Mouse (Mus musculus): ENCODE measurements around the gene Morc3.
"Not testable (repeated sequence)": the region's sequence is repeated elsewhere in the genome, so short reads cannot be mapped to it uniquely, and the experiment has no call there.

Gene Morc3

DNA sequence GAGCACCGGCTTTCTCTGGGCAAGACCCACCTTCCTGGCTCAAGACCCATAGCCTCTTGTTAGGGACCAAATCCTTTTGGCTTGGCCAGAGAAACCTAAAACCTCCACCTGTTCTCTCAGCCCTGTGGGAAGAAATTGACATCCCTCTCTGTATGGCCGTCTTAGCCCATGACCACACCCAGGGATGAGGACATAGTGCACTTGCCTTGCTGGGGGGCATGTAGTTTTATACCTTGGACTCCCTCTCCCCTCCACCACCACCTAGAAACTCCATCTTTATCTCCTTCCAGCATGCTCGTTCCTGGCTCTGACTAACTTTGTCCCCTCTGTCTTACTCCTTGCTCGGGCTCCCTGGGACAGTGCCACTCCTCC, 12.6 kb upstream of the Morc3 start:
- DNase-seq = no peak

DNA sequence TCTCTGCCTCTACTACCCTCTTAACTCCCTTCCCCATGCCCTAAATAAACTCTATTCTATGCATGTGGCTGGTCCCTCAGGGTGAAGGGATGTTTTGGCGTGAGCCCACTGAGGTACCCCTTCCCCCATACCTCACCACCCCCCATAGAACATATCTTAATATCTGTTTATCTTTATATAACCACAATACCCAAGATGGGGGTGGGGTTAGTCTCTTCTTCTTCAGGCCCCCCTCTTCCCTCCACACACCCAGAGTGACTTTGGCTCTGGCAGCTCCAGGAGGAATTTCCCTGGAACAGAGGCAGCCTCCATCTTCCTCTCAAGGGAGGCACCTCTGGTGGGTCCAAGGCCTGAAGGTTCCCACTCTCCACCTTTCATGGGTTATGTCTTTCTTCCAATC, 11.9 kb upstream of the Morc3 start:
- no peak for DNase-seq

DNA sequence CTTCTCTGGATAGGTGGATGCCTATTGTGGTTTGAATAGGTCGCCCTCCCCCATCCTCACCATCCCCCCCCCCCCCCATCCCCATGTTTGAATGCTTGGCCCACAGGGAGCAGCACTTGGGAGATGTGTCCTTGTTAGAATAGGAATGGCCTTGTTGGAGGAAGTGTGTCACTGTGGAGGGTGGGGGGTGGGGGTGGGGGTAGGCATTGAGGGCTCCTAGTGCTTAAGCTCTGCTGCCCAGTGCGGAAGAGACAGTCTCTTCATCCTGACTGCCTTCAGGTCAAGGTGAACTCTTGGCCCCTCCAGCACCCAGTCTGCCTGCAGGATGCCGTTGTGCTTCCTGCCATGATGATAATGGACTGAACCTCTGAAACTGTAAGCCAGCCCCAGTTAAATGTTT, 10.2 kb upstream of the Morc3 start:
- DNase-seq = no peak

DNA sequence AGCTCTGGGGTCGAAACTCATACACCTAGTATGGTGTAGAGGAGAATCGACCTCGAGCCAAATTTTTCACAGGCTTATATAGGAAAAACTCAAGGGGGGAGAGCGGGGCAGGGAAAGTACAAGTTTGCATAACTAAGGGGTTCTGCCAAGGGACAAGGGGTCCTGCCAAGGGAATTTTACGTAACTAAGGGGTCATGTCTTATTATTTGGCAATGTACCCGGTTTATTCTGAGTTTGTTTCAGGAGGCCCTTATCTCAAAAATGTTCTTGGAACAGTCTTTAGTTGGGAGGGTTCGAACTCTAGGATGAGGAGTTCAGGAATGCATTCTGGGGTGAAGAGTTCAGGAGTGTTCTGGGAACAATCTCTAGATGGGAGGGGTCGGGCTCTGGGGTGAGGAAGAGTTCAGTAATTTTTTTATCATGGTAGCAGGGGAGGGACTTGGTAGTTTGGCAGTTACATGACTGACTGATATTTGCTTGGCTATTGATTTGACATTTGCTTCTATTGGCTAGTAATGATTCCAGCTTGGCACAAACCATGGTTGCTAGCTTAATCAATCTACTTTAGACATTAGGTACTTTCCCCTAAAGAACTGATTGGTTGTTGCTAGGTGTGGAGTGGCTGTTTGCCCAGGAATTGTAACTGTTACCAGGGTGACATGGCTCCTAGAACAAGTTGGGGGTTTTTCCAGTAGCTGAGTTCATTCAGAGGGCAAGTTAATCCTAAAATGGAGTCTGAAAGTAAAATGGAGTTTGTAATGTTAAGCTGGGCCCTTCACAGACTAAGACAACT, 9.3 kb upstream of the Morc3 start:
- not testable (repeated sequence) for DNase-seq

DNA sequence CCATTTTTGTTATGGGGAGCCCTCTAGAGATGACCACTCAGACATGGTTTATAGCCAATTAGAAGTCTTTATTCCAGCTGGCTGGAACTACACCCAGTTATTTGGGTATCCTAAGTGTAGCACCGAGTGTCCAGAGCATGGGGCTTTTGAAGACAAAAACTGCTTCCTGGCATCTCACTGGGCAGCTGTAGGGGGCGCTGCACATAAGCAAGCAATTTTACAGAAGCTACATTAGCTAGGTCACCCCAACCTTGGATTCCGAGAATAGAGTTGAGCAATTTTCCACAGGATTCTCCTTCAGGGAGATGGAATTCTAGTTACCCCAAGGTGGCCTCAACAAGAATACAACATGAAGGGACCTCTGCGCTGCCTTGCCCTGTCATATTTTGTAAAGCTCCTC, 7.1 kb upstream of the Morc3 start:
- no peak for DNase-seq

DNA sequence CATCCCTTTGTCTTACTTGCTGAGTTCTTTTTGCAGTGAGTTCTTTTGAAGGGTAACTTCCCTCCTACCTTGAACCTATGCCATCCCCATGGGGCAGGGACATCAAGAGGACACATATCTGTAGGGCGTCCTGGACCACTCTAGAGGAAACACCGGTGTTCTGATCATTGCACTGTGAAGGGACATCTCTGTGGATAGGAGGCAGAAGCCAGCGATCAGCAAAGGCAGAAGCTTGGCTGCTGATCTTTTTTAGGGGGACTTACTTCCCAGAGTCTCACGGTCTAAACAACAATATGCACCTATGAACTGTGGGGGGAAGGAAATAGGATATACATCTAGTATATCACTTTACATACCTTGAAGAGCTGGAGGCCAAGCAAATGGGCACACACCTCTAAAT, 6.5 kb upstream of the Morc3 start:
- no peak for DNase-seq

DNA sequence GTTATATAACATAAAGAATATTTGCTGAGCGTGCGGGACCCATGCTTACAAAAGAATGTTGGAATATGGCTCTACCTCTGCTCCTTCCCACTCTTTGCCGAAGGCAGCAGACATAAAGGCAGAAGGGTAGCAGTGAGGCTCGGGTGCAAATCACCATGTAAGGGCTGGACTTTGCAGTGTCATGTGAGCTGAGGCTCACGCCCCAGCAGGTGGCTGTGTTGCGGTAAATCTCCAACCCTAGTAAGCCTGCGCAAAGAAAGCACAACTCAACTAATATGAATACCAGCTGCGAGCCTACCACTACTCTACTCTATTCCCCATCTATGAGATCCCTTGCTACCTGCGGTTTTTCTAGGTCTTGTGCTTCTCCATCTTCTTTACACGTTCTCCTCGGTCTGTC, 5.9 kb upstream of the Morc3 start:
- no peak for DNase-seq

DNA sequence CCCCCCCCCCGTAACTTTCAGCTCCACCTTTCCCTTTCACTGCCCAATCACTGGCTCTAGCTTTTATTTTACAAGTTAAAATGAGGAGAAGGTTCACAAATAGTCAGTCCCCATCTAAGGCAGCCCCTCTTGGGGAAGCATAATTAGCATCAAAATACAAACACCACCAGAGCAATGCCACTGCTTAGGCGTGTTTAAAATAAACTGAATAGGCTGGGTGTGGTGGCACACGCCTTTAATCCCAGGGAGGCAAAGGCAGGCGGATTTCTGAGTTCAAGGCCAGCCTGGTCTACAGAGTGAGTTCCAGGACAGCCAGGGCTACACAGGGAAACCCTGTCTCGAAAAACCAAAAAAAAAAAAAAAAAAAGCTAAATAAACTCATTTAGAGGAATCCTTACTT, 5.4 kb upstream of the Morc3 start:
- DNase-seq = not testable (repeated sequence)

DNA sequence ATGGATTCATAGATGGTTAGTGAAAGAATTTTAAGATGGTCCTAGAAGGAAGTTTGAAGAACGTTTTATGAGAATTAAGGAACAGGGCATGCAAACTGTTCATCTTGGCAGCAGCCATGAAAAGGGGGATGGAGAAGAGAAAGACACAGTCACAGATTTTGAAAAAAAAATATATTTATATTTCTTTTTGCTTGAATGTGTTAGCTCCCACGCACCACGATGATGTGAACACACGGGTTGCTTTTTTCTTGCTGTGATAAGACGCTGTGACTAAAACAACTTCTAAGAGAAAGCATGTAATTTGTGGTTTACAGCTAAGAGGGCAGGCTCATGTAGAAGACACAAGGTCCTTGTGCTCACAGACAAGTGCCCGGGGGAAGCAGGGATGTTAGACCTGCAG, 5.0 kb upstream of the Morc3 start:
- DNase-seq = no peak

DNA sequence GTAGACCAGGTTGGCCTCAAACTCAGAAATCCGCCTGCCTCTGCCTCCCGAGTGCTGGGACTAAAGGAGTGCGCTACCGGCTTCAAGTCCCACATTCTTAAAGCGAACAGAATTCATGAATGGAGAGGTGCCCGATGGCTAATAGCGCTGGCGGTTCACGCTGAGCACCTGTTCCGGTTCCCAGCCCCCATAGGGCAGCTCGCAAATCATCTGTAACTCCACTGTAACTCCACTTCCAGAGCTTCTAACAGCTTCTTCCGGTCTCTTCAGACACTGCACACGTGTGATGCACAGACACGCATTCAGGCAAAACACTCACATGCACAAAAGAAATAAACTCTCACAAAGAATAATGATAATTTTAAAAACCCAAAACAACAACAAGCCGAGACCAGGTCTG, 2.4 kb upstream of the Morc3 start:
- DNase-seq = no peak

DNA sequence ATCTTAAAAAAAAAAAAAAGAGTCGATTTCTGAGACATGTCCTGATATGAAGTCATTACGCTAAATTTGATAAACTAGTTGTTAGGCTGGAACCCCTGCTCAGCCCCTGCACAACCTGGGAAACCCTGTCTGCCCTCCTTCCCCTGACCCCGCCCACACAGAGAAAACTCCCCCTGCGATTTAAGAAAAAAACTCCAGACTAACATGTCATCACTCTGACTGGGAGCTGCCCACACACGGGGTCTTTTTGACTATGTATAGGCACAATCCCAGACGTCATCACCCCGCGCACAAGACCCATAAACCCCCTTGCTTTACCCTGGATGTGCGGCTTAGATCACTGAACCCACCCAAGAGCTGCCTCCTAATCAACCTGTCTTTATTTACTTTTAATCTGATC, 1.9 kb upstream of the Morc3 start:
- peak in 1 of 2 experiments; percentile 13 for DNase-seq

DNA sequence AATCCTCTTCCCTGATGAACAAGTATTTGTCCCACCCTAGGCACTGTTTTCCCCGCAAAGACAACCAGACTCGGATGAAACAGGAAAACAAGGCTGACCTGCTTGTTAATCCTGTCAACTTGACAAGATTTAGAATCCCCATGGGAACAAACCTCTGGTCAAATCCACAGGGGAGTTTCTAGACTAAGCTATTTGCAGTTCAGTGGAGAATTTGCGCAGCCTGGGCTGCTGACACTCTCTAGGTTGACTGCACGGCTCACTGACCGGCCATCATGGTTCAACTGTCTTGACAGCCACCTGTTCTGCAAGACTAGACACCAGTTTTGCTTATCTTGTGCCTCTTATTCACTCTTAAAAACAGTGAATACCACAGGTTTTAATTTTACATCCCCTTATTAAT, 1.0 kb upstream of the Morc3 start:
- DNase-seq = peak in 1 of 2 experiments; percentile 63

DNA sequence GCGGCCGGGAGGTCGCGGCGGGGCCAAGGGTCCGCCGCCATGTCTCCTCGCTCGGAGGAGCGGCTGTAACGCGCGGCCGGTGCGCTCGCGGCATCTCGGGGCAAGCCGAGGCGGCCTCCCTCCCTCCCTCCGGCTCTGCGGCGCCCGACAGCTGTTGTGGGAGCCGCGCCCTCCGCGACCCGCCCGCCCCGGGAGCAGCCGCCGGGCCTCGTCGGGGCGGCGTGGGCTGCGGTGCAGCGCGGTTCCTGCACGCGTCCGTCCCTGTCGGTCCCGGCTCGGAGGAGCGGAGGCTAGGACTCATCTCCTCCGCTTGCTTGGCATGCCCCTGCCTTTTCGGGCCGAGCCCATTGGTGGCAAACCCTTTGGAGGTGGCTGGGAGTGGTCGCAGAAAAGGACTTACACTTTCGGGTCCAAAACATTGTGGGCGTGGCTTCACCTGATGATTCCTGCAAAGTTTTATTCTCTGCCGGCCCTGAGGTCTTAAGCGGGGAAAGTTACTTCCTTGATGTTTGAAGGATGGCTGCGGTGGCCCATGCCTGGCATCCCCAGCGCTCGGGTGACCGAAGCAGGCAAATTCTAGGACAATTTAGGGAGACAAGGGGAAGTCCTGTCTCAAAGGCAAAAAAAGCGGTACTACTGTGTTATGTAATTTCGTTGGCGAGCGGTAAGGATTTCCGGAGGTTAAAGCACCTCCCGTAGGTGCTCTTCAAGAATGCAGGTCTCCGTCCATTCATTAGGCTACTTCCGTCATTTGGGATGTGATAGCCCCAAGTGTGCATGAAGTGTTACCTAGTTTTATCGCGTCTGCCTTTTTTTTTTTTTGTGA, 743 bp downstream of the Morc3 start:
- DNase-seq = peak in 1 of 2 experiments; percentile 62

DNA sequence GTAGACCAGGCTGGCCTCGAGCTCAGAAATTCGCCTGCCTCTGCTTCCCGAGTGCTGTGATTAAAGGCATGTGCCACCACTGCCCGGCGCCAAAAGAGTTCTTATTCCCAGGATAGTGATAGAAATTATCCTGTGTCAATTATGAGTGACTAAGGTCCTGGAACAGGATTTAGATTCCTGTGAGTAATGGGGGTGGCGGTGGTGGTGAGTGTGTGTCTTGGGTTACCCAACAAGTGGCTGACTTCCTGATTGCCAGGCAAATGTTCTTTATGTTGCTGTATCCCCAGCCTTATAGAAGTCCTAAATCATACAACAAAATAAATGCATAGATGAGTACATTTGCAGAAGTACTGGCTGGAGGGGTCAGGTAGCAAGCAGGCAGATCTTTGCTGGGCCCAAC, 1.6 kb downstream of the Morc3 start:
- DNase-seq = no peak

DNA sequence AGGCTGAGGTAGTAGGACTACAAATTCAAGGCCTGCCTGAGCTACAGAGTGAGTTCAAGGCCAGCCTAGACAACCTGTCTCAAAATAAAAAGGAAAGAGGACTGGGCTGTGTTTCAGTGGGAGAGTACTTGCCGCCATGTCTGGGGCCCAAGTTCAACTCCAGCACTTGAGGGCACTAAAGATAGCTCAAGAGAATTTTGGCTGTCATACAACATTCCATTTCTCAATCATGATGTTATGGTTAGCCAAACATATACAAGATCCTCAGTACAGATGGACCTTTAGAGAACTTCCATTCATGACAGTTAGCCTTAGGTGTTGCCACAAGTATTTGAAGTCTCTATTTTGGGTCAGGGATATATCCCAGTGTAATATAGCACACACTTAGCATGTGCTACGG, 2.2 kb downstream of the Morc3 start:
- no peak for DNase-seq

DNA sequence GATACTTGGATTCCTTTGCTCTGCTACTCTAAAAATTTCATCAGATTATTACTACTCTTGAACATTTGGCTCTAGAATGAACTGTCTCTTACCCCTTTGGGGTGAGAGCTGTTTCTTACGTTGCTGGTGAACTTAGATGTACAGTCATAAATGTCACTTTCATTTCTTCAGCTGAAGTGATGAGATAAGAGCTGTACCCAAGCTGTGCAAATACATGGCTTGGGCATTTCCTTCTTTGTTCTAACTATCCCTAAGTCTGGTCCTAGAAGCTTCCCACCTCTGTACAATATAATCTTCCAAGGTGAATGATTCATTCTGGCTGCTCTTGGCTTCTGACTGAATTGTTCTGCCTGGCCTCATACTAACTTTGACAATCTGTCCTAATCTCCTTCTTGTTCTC, 7.1 kb downstream of the Morc3 start:
- no peak for DNase-seq

DNA sequence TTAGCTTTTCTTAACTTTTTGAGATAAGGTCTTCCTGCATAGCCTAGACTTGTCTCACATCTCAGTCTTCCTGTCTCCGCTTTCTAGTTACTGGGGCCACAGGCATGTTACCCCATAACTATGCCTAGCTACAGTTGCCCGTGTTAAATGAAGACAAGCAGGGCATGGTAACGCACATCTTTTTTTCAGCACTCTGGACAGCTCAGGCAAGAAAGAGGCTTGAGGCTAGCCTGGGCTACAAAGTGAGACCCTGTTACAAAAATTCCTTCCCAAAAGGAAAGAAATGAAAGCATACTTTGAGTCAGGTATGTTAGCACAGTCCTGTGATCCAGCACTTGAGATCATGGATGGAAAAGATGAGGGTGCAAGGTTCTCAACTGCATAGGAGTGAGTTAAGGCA, 18.6 kb downstream of the Morc3 start:
- DNase-seq = no peak

DNA sequence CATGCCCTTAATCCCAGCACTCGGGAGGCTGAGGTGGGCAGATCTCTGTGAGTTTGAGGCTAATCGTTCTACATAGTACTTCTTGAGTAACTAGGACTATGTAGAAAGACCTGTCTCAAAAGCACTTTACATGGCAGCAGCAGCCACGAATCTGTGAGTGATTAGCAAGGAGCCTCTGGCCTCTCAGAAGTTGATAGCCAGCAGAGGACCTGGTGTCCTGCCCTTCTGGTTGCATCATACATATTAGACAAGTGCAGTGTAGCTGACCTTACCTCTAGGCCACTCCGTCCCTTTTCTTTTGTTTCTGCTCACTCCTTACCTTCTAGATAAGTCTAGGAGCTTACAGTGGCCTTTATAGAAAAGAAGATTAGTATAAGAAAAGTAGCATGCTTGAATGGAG, 28.0 kb downstream of the Morc3 start:
- DNase-seq = no peak

DNA sequence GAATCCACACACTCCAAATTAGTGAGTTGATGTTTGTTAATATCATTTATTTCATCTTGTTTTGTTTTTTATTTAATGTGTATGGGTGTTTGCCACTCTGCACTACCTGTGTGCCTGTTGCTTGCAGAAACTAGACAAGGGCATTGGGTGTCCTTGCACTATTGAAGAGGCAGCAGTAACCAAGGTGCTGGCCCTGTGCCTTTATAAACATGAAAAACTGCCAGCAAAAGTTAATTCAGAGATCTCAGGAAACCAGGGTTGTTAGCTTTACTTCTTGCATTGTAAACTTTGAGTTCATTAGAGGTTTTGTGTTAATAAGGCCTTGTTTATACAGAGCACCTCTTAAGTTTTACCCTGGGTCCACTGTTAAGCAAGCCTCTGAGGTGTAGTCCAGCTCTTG, 28.8 kb downstream of the Morc3 start:
- no peak for DNase-seq

DNA sequence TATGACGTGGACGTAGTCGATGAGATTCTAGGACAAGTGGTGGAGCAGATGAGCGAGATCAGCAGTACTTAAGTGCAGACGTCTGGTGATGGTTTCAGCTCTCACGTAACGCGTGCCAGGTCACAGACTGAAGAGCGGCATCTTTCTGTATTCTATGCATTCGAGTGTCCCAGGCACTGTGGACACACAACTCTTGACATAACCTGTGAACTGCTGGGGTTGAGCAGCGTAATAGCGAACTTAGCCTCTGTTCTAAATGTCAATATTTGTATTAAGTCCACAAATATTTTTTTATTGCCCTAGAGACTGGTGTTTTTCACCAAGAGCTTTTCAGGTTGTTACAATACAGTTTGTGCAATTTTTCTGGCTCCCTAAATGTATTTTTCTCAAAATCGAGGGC, 42.9 kb downstream of the Morc3 start:
- DNase-seq = no peak

DNA sequence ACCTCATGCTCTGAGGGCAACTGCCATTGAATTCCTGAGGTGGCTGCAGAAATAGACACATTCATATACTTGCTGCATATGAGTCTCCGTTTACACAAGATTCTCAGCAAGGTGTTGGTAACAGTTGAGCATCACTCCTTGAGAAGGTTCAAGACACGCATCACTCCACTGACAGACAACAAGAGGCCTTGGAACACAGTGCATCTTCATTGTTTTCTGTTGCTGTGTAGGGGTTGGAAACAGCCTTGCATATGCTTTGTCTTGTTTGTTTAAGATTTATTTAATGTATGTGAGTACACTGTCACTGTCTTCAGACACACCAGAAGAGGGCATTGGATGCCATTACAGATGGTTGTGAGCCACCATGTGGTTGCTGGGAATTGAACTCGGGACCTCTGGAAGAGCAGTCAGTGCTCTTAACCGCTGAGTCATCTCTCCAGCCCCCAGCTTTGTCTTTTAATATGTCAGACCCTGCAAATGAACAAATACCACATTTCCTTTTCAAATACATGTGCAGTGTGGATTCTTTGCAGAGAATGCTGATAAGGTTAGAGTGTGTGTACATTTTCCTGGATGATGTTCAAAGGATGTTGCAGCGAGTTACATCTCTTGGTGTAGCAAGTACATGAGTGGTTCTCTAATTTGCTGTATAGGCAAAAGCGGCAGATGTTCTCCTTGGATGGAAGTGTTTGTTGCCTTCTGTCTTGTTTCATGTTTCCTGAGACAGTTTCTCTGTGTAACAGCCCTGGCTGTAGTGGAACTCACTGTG, 45.9 kb downstream of the Morc3 start:
- no peak for DNase-seq

DNA sequence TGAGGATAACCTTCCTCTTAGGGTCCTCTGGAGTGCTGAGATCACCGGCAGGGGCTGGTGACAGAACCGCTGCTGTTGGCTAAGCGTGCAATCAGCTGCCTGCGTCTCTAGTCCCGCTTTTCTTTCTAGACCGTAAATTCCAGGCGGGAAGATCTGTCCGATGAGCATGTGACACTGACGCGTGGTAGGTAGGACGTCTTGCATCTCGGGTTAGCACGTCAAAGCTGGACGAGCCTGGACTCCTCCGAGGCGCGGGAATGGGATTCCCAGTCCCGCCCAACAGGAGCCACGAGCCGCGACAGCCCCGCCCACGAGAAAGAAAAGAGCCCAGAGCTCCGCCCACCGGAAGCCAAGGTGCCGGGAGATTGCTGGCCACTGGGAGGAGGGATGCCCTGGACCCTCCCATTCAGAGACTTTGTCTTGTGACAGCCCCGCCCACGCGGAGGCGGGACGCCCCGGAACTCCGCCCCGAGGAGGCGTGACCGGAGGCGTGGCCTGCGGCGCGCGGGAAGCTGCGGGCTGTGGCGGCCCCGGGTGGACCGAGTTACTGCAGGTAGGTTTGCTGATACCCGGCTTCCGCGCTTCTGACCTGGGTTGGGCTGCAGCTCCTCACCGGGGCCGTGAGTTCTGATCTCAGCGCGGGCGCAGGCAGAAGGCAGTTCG, 51.6 kb downstream of the Morc3 start, which contains the start of gene Chaf1b:
Gene Chaf1b, plus strand, starts transcription at position 479 of the 663 bp plus-strand sequence.
- DNase-seq = peak; percentile 99
